Mouse (Mus musculus) frontal cortex, adult 2 months (tissue): ENCODE measurements at regions not wholly inside any gene's neighbourhood (a gene's known extent, or its start where the extent isn't known, plus 50 kb on each side); places are given as distances from the start of the nearest gene placed in this dataset.

Experiments
- DNase-seq, 2 experiments: peaks; one replicate each; pipeline ENCODE4 v3.0.0; 2022; ENCODE audit warnings: low spot score in 1 of 2; ENCODE audit errors: extremely low spot score in 1 of 2

DNA sequence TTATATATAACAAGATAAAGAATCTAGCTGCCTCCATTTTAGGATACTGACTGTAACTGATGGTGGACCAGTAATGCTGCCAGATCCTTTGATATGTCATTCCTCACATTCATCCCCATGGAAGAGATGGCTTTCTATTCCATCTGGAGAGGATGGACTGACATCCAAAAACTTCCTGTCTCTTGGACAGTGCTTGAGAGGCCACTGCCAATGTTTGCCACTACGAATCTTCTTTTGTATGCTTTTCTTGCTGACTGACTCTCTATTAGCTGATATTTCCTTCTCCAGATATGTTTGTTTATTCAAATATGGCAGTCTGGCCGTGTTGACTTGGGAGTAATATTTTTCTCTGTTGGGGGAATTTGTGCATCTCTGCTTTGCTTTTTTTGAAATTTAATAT lies 253.6 kb downstream of the 9330182O14Rik start:
- DNase-seq, result no peak

DNA sequence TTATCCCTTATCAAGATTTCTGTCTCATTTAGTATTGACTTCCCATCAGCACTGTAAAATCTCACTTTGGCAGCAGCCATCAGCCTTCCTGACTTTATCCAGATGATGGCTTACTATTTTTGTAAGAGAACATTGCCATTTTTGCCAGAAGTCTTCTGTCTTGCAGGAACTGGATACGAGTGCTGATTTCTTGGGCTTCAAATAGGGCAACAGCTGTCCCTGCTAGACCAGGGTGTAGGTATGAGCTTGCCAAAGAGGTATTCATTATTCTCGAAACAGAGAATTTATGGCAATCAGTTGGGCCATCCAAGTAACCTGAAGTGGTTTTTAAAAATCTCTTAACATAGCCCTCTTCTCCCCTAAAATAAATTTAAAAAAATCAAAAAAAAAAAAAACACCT lies 254.6 kb downstream of the 9330182O14Rik start:
- no peak for DNase-seq

DNA sequence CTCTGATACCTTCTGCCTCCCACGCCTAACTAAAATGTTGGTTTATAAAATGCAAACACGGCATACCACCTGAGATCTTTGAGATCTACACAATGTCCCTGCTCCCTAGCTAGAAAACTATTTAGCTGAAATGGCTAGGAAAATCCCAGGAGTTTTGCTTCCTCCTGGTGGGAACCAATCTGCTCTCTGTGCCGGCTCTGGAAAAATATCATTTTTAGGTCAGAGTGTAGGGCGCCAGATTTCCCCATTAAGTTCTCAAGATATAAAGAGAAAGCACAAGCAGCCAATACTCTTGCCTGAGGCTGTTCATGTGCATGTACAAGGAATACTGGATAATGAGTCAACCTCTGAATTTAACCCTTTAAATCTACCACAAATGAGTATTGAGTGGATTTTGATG lies 301.0 kb downstream of the 9330182O14Rik start:
- no peak for DNase-seq

- DNase-seq, result no peak
These were observed 302.5 kb downstream of the 9330182O14Rik start for GRCm38 (mm10) chr15:40436688-40437087.

GRCm38 (mm10) chr15:40439827-40440226 lies 305.7 kb downstream of the 9330182O14Rik start:
- no peak for DNase-seq

GRCm38 (mm10) chr15:40448623-40449022 lies 314.5 kb downstream of the 9330182O14Rik start:
- no peak for DNase-seq

GRCm38 (mm10) chr15:40453235-40453634 lies 319.1 kb downstream of the 9330182O14Rik start:
- DNase-seq, result no peak

- peak in 1 of 2 experiments; percentile 22 for DNase-seq
These were observed 341.6 kb downstream of the 9330182O14Rik start for GRCm38 (mm10) chr15:40475659-40476355.

DNA sequence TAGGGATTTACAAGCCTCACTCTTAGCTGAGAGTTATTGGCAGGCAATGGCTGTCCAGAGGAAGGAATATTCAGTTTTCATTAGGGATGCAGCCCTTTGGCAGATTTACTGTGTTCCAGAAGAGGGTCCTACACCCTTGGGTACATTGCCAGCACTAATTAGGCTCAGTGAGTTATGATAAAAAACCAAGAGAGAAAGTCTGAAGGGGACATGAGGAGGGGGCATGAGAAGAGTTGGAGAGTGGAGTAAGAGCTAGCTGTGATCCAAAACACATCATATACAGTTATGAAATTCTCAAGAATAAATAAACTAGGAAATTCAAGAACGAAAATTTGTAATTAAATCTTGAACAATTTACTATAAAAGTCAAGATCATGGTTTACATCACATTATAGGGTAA lies 346.2 kb downstream of the 9330182O14Rik start:
- DNase-seq, result no peak

- no peak for DNase-seq
These were observed 347.1 kb downstream of the 9330182O14Rik start for GRCm38 (mm10) chr15:40481239-40481638.

DNA sequence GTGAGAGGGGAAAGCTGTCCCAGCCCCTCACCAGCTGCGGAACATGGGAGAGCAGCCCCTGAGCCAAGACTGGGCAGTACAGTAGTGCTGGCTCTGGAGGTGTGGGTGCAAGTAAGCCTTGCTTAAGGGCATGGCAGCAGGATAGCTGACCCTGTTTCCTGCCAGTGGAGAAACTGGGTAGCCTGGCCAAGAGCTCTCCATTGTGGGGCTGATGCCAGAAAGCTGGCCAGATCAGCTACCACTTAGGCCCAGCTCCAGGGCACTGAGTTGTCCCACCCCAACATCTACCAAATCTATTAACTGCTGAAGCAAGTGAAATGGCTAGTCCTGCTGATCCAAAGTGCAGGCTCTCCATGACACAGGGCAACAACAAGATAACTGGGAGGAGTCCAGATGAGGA lies 351.8 kb downstream of the 9330182O14Rik start:
- no peak for DNase-seq

DNA sequence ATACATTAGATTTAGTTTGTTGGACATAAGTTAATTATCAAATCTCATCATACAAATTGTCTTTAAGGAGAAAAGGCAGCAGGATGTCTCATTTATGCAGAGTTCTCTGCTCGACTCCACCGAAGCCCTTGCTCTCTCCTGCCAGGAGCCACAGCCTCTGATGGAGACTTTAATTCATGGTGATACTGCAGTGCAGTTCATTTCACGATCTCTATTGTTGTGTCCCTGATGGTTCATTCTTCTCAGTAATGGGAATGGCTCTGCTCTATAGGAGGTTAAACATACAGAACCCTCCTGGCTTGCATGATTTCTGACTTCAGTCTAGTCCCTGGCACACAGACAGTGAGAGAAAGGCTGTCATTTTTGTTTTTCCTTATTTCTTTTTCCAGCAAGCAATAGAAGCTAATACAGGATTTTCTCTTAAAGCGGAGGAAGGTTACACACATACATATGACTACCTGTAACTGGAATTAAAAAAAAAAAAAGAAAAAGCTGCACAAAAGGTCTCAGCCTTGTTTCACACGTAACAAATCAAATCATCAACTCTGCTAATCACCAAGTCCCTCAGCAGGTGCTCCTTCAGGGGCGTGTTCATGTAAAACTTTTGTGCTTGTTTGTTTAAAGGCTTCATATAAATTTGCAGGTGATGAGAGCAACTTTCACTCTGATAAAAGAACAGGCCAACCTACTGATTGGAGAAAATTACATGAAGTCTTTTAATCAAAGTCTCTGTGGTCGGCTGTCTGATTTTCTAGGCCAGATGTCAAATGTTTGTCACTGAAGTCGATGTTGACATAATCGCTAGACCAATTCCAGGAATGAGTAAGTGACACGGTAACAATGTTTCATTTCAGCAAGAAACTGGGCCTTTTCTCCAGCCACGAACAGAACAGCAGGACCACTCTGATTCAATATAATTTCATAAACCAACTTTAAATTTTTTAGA lies 367.3 kb downstream of the 9330182O14Rik start:
- DNase-seq, result no peak

DNA sequence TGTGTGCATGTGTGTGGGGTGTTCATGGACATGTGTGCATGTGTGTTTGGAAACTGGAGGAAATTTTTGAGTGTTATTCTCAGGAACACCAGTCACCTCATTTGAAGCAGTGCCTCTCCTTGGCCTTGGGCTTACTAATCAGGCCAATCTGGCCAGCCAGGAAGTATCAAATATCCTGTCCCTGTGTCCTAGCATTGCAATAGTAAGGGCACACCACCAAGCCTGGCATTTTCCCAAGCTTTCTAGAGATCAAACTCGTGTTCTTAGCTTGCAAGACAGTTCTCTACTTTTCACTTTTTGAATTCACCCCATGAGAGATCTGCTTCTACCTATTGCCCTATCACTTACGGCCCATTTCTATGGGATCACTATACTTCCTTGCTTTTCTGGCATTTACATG lies 376.7 kb downstream of the 9330182O14Rik start:
- no peak for DNase-seq

DNA sequence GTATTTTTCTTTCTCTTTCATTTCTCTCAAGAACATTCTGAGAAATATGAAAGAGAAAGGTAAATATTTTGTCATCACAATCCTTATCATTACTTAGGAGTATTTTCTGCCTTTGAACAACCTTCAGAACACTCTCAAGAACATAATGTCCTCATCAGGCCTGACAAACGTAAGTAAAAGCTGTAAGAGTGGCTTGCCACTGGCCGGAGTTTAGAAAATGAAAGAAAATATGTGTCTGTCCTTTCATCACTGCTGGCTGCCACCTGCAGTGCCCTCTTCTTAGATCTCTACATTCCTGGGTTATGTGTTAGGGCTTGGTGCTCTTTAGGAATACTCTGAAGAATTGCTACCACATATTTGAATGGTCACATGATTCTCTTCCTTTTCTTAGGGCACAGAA lies 390.2 kb downstream of the 9330182O14Rik start:
- DNase-seq, result no peak

DNA sequence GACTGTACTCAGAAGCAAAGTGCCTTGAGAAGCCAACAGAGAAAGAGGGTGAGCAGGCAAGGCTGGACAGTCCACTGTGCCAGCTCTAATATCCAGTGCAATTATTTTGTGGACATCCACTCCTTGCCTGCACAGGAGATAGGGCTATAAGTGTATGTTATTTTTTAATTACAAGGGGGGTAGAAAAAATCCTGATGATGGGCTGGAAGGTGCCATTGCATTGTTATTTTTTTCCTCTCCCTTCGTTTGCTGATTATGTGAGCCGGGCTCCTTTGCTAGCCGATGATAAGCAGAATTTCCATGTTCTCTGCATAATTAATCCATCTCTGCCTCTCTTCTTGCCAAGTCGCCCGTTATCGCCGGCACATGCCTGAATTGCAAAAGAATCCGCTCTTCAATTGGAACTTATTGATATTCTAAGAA lies 399.3 kb downstream of the 9330182O14Rik start:
- no peak for DNase-seq

DNA sequence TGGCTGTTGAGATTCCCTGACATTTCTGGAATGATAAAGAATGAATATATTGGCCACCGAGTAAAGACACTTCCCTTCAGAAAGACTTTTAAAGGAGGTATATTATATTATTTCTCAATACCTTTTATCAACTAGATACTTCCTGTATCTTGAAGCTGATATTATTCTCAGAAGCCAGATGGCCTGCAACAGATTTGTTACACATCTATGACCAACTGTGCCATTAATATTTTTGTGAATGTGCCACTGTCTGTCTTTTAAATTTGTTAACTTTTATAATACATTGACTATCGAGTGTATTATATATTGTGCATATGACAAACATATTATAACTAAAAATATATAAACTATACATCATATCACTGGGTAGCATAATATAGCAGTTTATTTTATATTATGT lies 427.5 kb downstream of the 9330182O14Rik start:
- no peak for DNase-seq

GRCm38 (mm10) chr15:40565716-40566115 lies 431.6 kb downstream of the 9330182O14Rik start:
- no peak for DNase-seq

- no peak for DNase-seq
These were observed 432.3 kb downstream of the 9330182O14Rik start for GRCm38 (mm10) chr15:40566481-40566880.

DNA sequence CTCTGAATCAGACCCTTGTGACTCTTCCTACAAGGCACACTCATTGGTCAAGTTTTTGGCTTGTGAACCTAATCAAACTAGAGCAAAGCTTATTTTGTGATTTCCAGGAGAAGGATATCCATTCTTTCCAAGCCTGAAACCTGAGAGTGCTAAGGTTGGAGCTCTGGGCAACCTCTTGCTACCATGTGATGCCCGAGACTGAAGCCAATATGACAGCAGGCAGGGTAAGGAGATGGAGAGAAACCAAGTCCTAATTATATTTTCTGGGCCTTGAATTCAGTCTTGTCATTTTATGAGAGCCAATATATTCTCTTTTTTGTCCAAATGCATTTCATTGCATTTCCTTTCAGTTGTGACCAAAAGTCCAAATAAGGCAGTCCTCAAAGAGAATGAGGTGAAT lies 434.5 kb downstream of the 9330182O14Rik start:
- no peak for DNase-seq
